Mouse (Mus musculus) A20 (cell line): ENCODE measurements around the gene Ints1.

Experiments
- DNase-seq: peaks from one replicate; pipeline ENCODE4 v3.0.0-alpha.2; 2011; ENCODE audit warnings: low read depth, low spot score

The Ints1 gene

DNA sequence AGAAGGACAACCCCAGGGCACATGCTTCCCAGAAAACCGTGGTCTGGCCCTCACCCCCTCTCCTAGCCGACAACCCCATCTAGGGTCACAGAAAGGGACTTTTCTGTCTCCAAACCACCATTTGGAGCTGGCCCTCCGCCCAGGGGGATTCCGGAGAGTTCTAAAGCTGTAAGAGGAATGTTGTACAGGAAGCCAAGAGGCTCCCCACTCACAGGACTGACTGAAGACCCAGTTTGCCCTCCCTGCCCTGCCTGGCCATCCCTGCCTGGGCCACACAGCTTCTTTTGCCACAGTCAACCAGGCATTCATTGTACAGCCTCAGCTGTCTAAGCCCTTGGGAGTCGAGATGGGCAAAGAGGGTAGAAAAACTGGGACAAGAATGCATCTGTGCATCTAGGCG is 56.9 kb downstream of the Ints1 start:
- no peak for DNase-seq

DNA sequence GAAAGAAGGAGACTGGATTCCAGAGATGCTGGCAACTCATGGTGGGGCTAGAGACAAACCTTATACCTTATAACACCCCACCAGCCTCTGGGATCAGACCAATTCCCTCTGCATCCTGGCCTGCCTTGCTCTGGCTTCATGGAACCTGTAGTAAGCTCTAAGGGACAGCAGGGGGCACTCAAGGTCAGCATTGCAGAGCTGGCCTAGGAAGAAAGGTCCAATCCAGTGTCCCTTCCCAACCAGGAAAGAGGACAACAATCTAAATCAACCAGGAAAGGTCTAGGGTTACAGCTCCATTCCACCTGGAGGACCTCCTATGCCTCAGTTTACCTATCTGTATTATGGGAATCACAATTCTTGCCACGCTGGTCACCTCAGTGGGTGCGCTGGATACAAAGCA is 57.8 kb downstream of the Ints1 start:
- peak; percentile 26 for DNase-seq

DNA sequence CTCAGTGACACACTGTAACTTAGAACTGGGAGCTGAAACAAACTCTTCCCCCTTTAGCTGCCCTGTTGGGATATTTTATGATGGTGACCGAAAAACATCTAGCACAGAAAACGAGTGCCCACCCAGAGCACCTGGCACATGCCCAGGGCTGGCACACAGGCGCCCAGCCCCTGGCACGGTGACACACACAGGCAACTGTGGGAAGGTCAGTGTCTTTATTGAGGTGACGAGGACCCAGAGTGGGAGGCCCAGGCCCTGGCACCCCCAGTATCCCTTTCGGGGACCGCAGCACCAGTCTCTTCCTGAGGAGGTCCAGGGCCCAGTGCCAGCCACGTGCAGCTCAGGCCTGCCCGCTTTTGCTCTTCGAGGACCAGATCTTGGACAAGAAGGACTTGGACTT is 69.0 kb downstream of the Ints1 start:
- DNase-seq = no peak

DNA sequence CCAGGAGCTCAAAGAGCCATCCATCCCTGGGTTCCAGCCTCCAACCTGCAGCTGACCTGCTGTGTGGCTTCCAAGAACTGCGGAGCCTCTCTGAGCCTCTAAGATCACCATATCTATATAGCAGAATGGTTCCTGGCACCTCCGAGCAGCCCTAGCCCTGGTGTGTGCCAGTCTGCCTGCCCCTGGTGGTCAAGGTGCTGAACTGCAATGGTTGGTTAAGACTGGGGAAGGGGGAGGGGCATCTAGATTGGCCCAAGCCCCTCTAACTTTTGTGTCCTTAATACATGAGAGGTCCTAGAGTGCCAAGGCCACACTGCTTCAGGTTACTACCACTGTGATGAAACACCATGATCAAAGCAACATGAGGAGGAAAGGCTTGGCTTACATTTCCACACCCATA is 72.6 kb downstream of the Ints1 start:
- peak; percentile 60 for DNase-seq

DNA sequence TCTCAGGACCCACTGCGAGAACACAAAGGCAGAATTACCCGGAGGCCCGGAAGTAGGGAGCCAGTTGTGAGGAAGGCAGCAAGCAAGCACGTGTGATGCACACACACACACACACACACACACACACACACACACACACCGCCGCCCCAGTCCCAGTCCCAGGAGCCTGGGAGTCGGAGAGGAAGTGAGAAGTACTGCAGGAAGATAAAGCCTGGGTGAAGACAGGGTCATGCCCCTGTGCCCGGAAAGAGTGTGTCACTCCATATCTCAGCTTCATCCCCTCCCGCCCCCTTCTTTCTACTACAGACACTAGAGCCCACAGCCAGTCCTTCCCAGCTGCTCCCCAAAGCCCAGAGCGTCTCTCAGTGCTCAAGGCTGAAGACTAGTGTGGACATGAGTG is 73.2 kb downstream of the Ints1 start:
- DNase-seq = no peak
